ENCODE assay signal across 8 mouse cellular contexts in the genomic region with DNA sequence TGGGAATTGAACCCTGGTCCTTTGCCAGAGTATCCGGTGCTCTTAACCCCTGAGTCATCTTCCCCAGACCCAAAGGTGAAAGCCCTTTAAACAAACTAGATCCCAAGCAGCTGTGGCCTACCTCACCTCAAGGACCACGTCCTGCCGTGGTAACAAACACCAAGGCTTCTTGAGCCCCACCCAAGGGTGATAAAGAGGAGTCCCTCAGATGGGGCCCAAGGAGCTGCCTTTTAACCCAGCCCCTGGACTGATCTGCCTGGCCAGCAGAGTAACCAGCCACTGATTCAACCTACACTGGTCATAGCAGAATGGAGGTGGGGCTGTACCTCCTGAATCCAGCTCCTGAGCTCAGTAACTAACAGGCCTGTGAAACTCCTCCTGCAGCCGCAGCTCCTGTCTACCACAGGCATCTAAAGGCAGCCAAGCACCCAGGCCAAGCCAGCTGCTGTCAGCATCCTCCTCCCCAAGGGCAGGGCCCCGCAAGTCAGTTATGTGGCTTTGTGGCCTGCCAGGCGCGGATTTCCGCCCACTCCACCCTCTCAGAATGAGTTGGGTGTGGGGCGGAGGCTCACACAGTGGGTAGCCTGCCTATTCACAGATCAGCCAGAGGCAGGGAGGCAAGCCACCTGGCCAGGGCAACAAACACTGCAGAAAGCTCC. TPM values are rescaled to one million over a fixed set of nuclear protein-coding genes. Genes with fewer than 3 reads are reported as not detected.
DNase-seq lines count a peak whose midpoint lies in the region; ATAC-seq and TF ChIP-seq lines count a peak whose summit lies in the region.

No protein-coding gene starts in this region.

- no peak for TF ChIP-seq CTCF in layer of hippocampus, adult 2 months (conservative IDR thresholded peaks at IDR 0.05)
- TF ChIP-seq CTCF in olfactory bulb, adult 2 months (IDR thresholded peaks at IDR 0.05; ENCODE audit: insufficient read depth, low read depth, low read length) = no peak

- H3K4me2 ChIP-seq in liver, embryonic 16.5 days (ENCODE audit: low read depth, low read length) = peak overlapping the region; percentile 50

- WGBS in embryonic facial prominence, embryonic 10.5 days = 42% methylated on average over 9 of the region's 9 CpGs
- WGBS in liver, embryonic 16.5 days (ENCODE audit: insufficient replicate concordance) = 15% methylated on average over 9 of the region's 9 CpGs
- 33% methylated on average over 9 of the region's 9 CpGs for WGBS in olfactory bulb, adult 2 months

- ATAC-seq in liver, embryonic 16.5 days (ENCODE audit: low read depth) = peak; percentile 77

- H3K4me1 ChIP-seq in embryonic facial prominence, embryonic 10.5 days = peaks cover 39% of the 10 kb centered on the region
- peaks cover 48% of the 10 kb centered on the region for H3K4me1 ChIP-seq in liver, embryonic 16.5 days (ENCODE audit: control insufficient read depth, low read depth, low read length)
- H3K4me1 ChIP-seq in olfactory bulb, adult 2 months (ENCODE audit: control insufficient read depth, insufficient read depth, low read length) = peaks cover 52% of the 10 kb centered on the region

- no peak for DNase-seq in layer of hippocampus, adult 2 months (ENCODE audit: low spot score in 2 of 2)
- DNase-seq in layer of hippocampus, postnatal 25 days (ENCODE audit: extremely low spot score in 1 of 2, low spot score in 1 of 2) = no peak
- no peak for DNase-seq in embryonic facial prominence, embryonic 10.5 days (ENCODE audit: low spot score)
- DNase-seq in heart, postnatal 25 days (ENCODE audit: low spot score) = peak; percentile 29
- DNase-seq in left cerebral cortex, postnatal 25 days (ENCODE audit: low spot score in 2 of 2) = no peak
- DNase-seq in adipocyte (ENCODE audit: low spot score) = no peak

- peak overlapping the region; percentile 50 for H3K9ac ChIP-seq in liver, embryonic 16.5 days (ENCODE audit: low read depth, low read length)

- no peaks in the 10 kb centered on the region for H3K9me3 ChIP-seq in embryonic facial prominence, embryonic 10.5 days
- no peaks in the 10 kb centered on the region for H3K9me3 ChIP-seq in liver, embryonic 16.5 days (replicated peaks; ENCODE audit: control insufficient read depth, low read length)

- no peak for TF ChIP-seq POLR2A in olfactory bulb, adult 2 months (IDR thresholded peaks at IDR 0.05; ENCODE audit: insufficient read depth, low read depth, low read length)

- intact Hi-C loops in heart, postnatal 25 days (cut with DNase I) = no loop called here
- intact Hi-C loops in left cerebral cortex, postnatal 25 days (cut with DNase I) = no loop called here

- peak overlapping the region; percentile 46; the same call in 1 of the 2 replicates for H3K27ac ChIP-seq in layer of hippocampus, adult 2 months
- H3K27ac ChIP-seq in embryonic facial prominence, embryonic 10.5 days (replicated peaks) = peak overlapping the region; percentile 54
- peak overlapping the region; percentile 89 for H3K27ac ChIP-seq in liver, embryonic 16.5 days (ENCODE audit: low read length)
- H3K27ac ChIP-seq in olfactory bulb, adult 2 months (ENCODE audit: insufficient read depth, low read depth, low read length) = peak overlapping the region; percentile 89

- H3K27me3 ChIP-seq in embryonic facial prominence, embryonic 10.5 days (replicated peaks; ENCODE audit: low read depth, poor library complexity, severe bottlenecking) = 0 out of 2 replicates have a peak, but pooled peaks cover 10% of the 10 kb centered on the region
- no peaks in the 10 kb centered on the region for H3K27me3 ChIP-seq in liver, embryonic 16.5 days (ENCODE audit: control insufficient read depth, insufficient read depth, low read depth, low read length)

- H3K36me3 ChIP-seq in embryonic facial prominence, embryonic 10.5 days (replicated peaks) = no peaks in the 10 kb centered on the region
- no peaks in the 10 kb centered on the region for H3K36me3 ChIP-seq in liver, embryonic 16.5 days (ENCODE audit: control insufficient read depth, insufficient read depth)

- no peak overlapping the region for H3K4me3 ChIP-seq in layer of hippocampus, adult 2 months
- H3K4me3 ChIP-seq in embryonic facial prominence, embryonic 10.5 days = no peak overlapping the region
- H3K4me3 ChIP-seq in liver, embryonic 16.5 days (ENCODE audit: low read depth, low read length) = peak overlapping the region; percentile 16; the same call in 1 of the 2 replicates
- H3K4me3 ChIP-seq in olfactory bulb, adult 2 months (ENCODE audit: insufficient read depth, low read depth, low read length) = no peak overlapping the region

RNA-seq across cellular contexts. Expression of a gene that starts 54.9 kb away (rescaled TPM):
- total RNA-seq in layer of hippocampus, adult 2 months (2021) = 100 to 1,000 TPM; 129 to 135 TPM
- 100 to 1,000 TPM; 139 to 144 TPM for total RNA-seq in layer of hippocampus, postnatal 25 days (2021)
- 1.2 and 1.9 TPM in 2 replicates for polyA plus RNA-seq in embryonic facial prominence, embryonic 10.5 days (2016; fragmentation: Nextera tagmentation; extraction: Ambion mirVana)
- 10 to 100 TPM; 85.8 to 86.8 TPM for total RNA-seq in heart, postnatal 25 days (2021)
- 0.63 and 1.2 TPM in 2 replicates for polyA plus RNA-seq in liver, embryonic 16.5 days (2015; fragmentation: Nextera tagmentation; extraction: Ambion mirVana)
- polyA plus RNA-seq in olfactory bulb, adult 2 months (2012; ENCODE audit: insufficient read depth, insufficient read length, low replicate concordance, missing spikeins) = not detected in 2 replicates
- total RNA-seq in left cerebral cortex, postnatal 25 days (2021) = 100 to 1,000 TPM; 175 to 205 TPM
